Mouse (Mus musculus) neural tube, embryonic 12.5 days (tissue): ENCODE data around the gene Strn3. TPM values are rescaled to one million over a fixed set of nuclear protein-coding genes. Genes with fewer than 3 reads are reported as not detected.
"Not testable (repeated sequence)": the region's sequence is repeated elsewhere in the genome, so short reads cannot be mapped to it uniquely, and the experiment has no call there.

ENCODE experiments used
- ATAC-seq: fragments of 200-750 bp; cut with Nextera tagmentation; 2 replicates; pipeline ENCODE4 v1.8.0; 2017; ENCODE audit warnings: low read depth, mild to moderate bottlenecking, moderate TSS enrichment, moderate library complexity; ENCODE audit not compliant: low FRiP score
- H3K27ac ChIP-seq: fragments of 300-500 bp; sonication (generic); 2 replicates; pipeline ENCODE4 v1.5.1; 2016
- H3K27me3 ChIP-seq: fragments of 300-500 bp; sonication (generic); replicated peaks from 2 replicates; pipeline ENCODE4 v1.6.1; 2016; ENCODE audit warnings: mild to moderate bottlenecking
- H3K36me3 ChIP-seq: fragments of 300-500 bp; sonication (generic); 2 replicates; pipeline ENCODE4 v1.6.1; 2016; ENCODE audit warnings: mild to moderate bottlenecking
- H3K4me1 ChIP-seq: fragments of 300-500 bp; sonication (generic); 2 replicates; pipeline ENCODE4 v1.6.1; 2016
- H3K4me2 ChIP-seq: fragments of 300-500 bp; sonication (generic); replicated peaks from 2 replicates; pipeline ENCODE4 v1.6.1; 2016; ENCODE audit warnings: mild to moderate bottlenecking
- H3K4me3 ChIP-seq: fragments of 300-500 bp; sonication (generic); 2 replicates; pipeline ENCODE4 v1.5.1; 2016
- H3K9ac ChIP-seq: fragments of 300-500 bp; sonication (generic); 2 replicates; pipeline ENCODE4 v1.6.1; 2016; ENCODE audit warnings: mild to moderate bottlenecking
- H3K9me3 ChIP-seq: fragments of 300-500 bp; sonication (generic); 2 replicates; pipeline ENCODE4 v1.6.1; 2016; ENCODE audit warnings: mild to moderate bottlenecking
- WGBS: fragments of 180-500 bp; shearing (Covaris S2); methylation state at CpG from one replicate; pipeline ENCODE4 v1.1.7; 2016; 5-methylcytosine and 5-hydroxymethylcytosine counted together
- polyA plus RNA-seq: library from polyadenylated mRNA; unstranded; fragments of >200 nt; fragmentation: Nextera tagmentation; extraction: Ambion mirVana; gene quantifications from 2 replicates; pipeline ENCODE4 v1.2.1, GENCODE M21; 2016

Gene Strn3
- polyA plus RNA-seq, 1 experiment from 2014 or later = 63.4 TPM

GRCm38 (mm10) chr12:51708941-51709686, 17.4 kb upstream of the Strn3 start:
- Histone ChIP-seq H3K4me2 (no peak overlapping the region), H3K4me1 (no peaks in the 10 kb centered on the region), H3K4me3 (no peak overlapping the region), H3K27ac (no peak overlapping the region), H3K9me3 (no peaks in the 10 kb centered on the region), H3K36me3 (no peaks in the 10 kb centered on the region), H3K9ac (no peak overlapping the region), H3K27me3 (no peaks in the 10 kb centered on the region)
- no peak for ATAC-seq
- 76% methylated on average over 14 of the region's 14 CpGs for WGBS

- WGBS = 91% methylated on average over 5 of the region's 5 CpGs
- H3K9me3 ChIP-seq = no peaks in the 10 kb centered on the region
- H3K4me1 ChIP-seq = peaks cover 3% of the 10 kb centered on the region; the same call in 1 of the 2 replicates
These were observed 15.1 kb upstream of the Strn3 start for GRCm38 (mm10) chr12:51706673-51707235.

DNA sequence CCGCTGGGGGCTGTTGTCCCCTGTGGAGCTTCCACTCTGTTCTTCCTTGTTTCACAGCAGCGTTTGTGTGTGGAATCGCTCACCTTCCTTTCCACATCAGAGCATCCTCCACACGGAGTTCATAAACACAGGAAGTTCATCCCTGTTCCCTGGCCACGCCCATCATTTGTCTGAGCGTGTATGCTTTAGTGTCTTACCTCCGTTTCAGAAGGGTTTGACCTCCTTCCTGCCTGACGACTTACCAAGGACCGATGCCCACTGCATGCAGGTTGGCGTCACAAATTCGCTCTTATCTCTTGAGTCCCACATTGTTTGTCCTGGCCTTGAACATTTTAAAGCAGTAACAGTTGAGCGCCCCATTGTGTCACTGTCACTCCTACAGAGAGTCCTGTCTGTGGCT, 14.1 kb upstream of the Strn3 start:
- H3K36me3 ChIP-seq = no peaks in the 10 kb centered on the region
- peaks cover 3% of the 10 kb centered on the region; the same call in 1 of the 2 replicates for H3K4me1 ChIP-seq
- no peak for ATAC-seq
- H3K27me3 ChIP-seq = no peaks in the 10 kb centered on the region
- WGBS = 78% methylated on average over 12 of the region's 12 CpGs
- no peak overlapping the region for H3K27ac ChIP-seq
- H3K4me3 ChIP-seq = no peak overlapping the region
- no peak overlapping the region for H3K9ac ChIP-seq
- H3K9me3 ChIP-seq = no peaks in the 10 kb centered on the region
- no peak overlapping the region for H3K4me2 ChIP-seq

More at GRCm38 (mm10) chr12:51706673-51707235, 15.1 kb upstream of the Strn3 start:
- H3K27me3 ChIP-seq = no peaks in the 10 kb centered on the region
- H3K36me3 ChIP-seq = no peaks in the 10 kb centered on the region
- no peak overlapping the region for H3K4me2 ChIP-seq
- ATAC-seq = no peak
- no peak overlapping the region for H3K4me3 ChIP-seq
- H3K9ac ChIP-seq = no peak overlapping the region
- no peak overlapping the region for H3K27ac ChIP-seq

- ATAC-seq = no peak
- Histone ChIP-seq H3K4me2 (no peak overlapping the region), H3K9ac (no peak overlapping the region), H3K4me3 (no peak overlapping the region), H3K27me3 (no peaks in the 10 kb centered on the region), H3K36me3 (no peaks in the 10 kb centered on the region), H3K9me3 (no peaks in the 10 kb centered on the region), H3K4me1 (peaks cover 3% of the 10 kb centered on the region; the same call in 1 of the 2 replicates), H3K27ac (no peak overlapping the region)
- 69% methylated on average over 7 of the region's 7 CpGs for WGBS
These were observed 12.9 kb upstream of the Strn3 start for GRCm38 (mm10) chr12:51704572-51704971.

DNA sequence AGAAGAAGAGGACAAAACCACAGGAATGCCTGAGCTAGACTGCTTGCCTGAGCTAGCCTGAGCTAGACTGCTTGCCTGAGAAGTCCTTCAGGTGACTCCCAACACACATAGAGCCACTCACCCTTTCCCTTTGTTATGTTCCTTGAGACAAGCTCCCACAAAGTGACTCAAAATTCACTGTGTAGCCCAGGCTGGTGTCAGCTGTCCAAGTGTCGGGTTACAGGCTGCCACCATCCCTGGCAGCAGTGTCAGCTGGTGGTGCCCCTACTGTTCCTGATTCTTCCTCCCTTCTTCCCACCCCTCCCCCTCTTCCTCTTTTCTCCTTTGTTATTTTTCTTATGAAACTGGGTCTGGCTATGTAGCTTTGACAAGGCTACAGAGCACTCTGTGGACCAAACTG, 12.2 kb upstream of the Strn3 start:
- Histone ChIP-seq H3K36me3 (no peaks in the 10 kb centered on the region), H3K9me3 (no peaks in the 10 kb centered on the region), H3K27me3 (no peaks in the 10 kb centered on the region), H3K4me2 (no peak overlapping the region), H3K9ac (no peak overlapping the region), H3K27ac (no peak overlapping the region), H3K4me1 (peaks cover 3% of the 10 kb centered on the region; the same call in 1 of the 2 replicates), H3K4me3 (no peak overlapping the region)
- 8% methylated on average over 1 of the region's 1 CpGs for WGBS
- 0 out of 2 replicates have a peak, but pooled peaks have one; percentile 56 for ATAC-seq

DNA sequence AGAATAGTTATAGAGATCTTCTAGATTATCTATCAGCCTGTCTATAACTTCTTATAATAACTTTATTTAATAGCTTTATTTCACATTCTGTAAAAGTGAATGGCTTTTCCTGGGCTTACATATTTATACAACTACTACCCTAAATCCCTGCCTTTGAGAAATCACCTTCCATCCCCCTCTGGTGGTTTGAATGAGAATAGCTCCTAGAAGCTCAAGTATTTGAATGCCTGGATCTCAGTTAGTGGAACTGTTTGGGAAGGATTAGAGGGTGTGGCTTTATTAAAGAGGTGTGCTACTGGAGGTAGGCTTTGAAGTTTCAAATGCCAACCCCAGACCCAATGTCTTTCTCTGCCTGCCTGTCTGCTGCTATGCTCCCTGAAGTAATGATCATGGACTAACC, 10.0 kb upstream of the Strn3 start:
- no peak for ATAC-seq
- Histone ChIP-seq H3K9me3 (no peaks in the 10 kb centered on the region), H3K4me2 (no peak overlapping the region), H3K9ac (no peak overlapping the region), H3K36me3 (no peaks in the 10 kb centered on the region), H3K27ac (no peak overlapping the region), H3K27me3 (no peaks in the 10 kb centered on the region), H3K4me3 (no peak overlapping the region), H3K4me1 (peaks cover 3% of the 10 kb centered on the region; the same call in 1 of the 2 replicates)

GRCm38 (mm10) chr12:51699623-51700393, 8.1 kb upstream of the Strn3 start:
- no peak overlapping the region for H3K27ac ChIP-seq
- H3K4me2 ChIP-seq = no peak overlapping the region
- H3K9ac ChIP-seq = no peak overlapping the region
- H3K27me3 ChIP-seq = no peaks in the 10 kb centered on the region
- ATAC-seq = no peak
- 61% methylated on average over 8 of the region's 8 CpGs for WGBS
- peaks cover 3% of the 10 kb centered on the region; the same call in 1 of the 2 replicates for H3K4me1 ChIP-seq
- H3K4me3 ChIP-seq = no peak overlapping the region
- H3K9me3 ChIP-seq = no peaks in the 10 kb centered on the region
- H3K36me3 ChIP-seq = no peaks in the 10 kb centered on the region

DNA sequence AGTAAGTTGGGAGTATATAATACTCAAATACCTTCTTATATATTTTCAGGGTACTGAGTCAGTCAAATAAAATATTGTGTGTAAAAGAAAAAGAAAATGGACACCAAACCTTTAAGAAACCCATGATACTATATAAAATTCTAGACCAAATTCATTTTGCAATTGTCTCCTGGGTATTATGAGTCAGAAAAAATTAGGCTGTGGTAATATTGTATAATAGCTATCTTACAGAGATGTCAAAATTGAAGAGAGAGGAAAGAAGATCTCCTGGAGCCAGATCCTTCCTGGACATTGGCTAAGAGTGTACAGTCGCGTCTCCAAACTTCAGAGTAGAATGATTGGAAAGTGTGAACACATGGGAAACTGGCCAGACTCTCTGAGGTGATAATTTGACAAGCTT, 4.5 kb upstream of the Strn3 start:
- 93% methylated on average over 2 of the region's 2 CpGs for WGBS
- no peak for ATAC-seq

GRCm38 (mm10) chr12:51694966-51695365, 3.3 kb upstream of the Strn3 start:
- Histone ChIP-seq H3K27ac (no peak overlapping the region), H3K9ac (no peak overlapping the region), H3K4me2 (no peak overlapping the region), H3K4me3 (no peak overlapping the region), H3K27me3 (no peaks in the 10 kb centered on the region), H3K4me1 (peaks cover 2% of the 10 kb centered on the region; the same call in 1 of the 2 replicates), H3K36me3 (no peaks in the 10 kb centered on the region), H3K9me3 (no peaks in the 10 kb centered on the region)
- no peak for ATAC-seq
- 94% methylated on average over 1 of the region's 1 CpGs for WGBS

More for the DNA sequence above, 4.5 kb upstream of the Strn3 start:
- no peaks in the 10 kb centered on the region for H3K36me3 ChIP-seq
- H3K27ac ChIP-seq = no peak overlapping the region
- H3K4me2 ChIP-seq = no peak overlapping the region
- no peak overlapping the region for H3K4me3 ChIP-seq
- no peaks in the 10 kb centered on the region for H3K9me3 ChIP-seq
- H3K9ac ChIP-seq = no peak overlapping the region
- no peaks in the 10 kb centered on the region for H3K27me3 ChIP-seq
- H3K4me1 ChIP-seq = peaks cover 2% of the 10 kb centered on the region; the same call in 1 of the 2 replicates

GRCm38 (mm10) chr12:51694096-51694495, 2.4 kb upstream of the Strn3 start:
- ATAC-seq = no peak
- no peak overlapping the region for H3K4me3 ChIP-seq
- no peak overlapping the region for H3K27ac ChIP-seq
- H3K9ac ChIP-seq = no peak overlapping the region
- no peak overlapping the region for H3K4me2 ChIP-seq
- no peaks in the 10 kb centered on the region for H3K36me3 ChIP-seq
- no peaks in the 10 kb centered on the region for H3K27me3 ChIP-seq
- no peaks in the 10 kb centered on the region for H3K9me3 ChIP-seq
- peaks cover 8% of the 10 kb centered on the region for H3K4me1 ChIP-seq

DNA sequence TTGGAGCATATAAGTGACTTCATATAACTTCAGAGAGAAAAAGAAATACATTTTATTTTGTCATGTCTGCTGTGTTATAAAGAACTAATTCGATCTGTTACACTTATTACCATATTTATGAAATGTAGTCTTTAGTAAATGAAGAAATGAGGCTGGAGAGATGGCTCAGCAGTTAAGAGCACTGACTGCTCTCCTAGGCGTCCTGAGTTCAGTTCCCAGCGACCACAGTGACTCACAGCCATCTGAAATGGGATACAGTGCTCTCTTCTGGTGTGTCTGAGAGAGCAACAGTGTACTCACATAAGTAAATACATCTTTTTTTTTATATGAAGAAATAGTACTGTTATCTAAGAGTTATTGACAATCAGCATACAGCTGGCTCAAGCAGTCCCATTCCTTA, 1.7 kb upstream of the Strn3 start:
- Histone ChIP-seq H3K9me3 (no peaks in the 10 kb centered on the region), H3K4me3 (no peak overlapping the region), H3K36me3 (no peaks in the 10 kb centered on the region), H3K4me1 (peaks cover 8% of the 10 kb centered on the region), H3K27me3 (no peaks in the 10 kb centered on the region), H3K4me2 (no peak overlapping the region), H3K9ac (no peak overlapping the region), H3K27ac (no peak overlapping the region)
- WGBS = 85% methylated on average over 3 of the region's 3 CpGs
- no peak for ATAC-seq

- H3K9ac ChIP-seq, H3K4me3 ChIP-seq, H3K27ac ChIP-seq, H3K4me2 ChIP-seq, H3K9me3 ChIP-seq, H3K36me3 ChIP-seq, ATAC-seq, H3K27me3 ChIP-seq, H3K4me1 ChIP-seq: not testable (repeated sequence)
- 87% methylated on average over 10 of the region's 10 CpGs for WGBS
These were observed 1.2 kb upstream of the Strn3 start for GRCm38 (mm10) chr12:51692870-51693269.
